Mouse (Mus musculus): ENCODE measurements at regions not wholly inside any gene's neighbourhood (a gene's known extent, or its start where the extent isn't known, plus 50 kb on each side); places are given as distances from the start of the nearest gene placed in this dataset.

DNA sequence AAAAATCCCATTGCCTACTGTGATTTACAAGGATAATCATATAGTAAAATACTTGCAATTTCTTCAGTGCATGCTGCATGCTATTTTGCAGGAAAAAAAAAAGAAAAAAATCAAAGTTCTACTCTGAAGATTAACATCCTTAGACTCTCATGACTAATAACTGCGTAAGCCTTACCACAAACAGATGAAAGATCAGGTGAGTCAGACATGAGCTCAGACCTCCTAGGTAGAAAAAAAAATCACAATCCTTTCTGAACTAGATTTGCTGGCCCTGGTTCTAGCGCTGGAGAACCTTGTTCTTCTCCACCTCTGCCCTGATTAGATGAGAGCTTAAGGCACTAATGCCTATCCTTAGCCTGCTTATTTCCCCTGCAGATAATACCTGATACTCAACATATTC is 96.1 kb upstream of the Snap25 start:
- no peak for ATAC-seq (ENCODE audit: insufficient number of reproducible peaks, insufficient read depth, low FRiP score, low read depth)
- 74% methylated on average over 2 of the region's 2 CpGs for WGBS
- H3K4me1 ChIP-seq (ENCODE audit: control insufficient read depth, insufficient read depth, low read length): no peaks in the 10 kb centered on the region
- no peak overlapping the region for H3K4me2 ChIP-seq (replicated peaks; ENCODE audit: low read depth, low read length)
- no peak overlapping the region for H3K4me3 ChIP-seq (ENCODE audit: low read depth, low read length)
- no peak overlapping the region for H3K27ac ChIP-seq (ENCODE audit: low read length)
- H3K9me3 ChIP-seq (ENCODE audit: control insufficient read depth, low read depth, low read length): no peaks in the 10 kb centered on the region
- no peaks in the 10 kb centered on the region for H3K27me3 ChIP-seq (ENCODE audit: control insufficient read depth, insufficient read depth, low read length)
- no peak overlapping the region for H3K9ac ChIP-seq (replicated peaks; ENCODE audit: low read depth, low read length)
- no peaks in the 10 kb centered on the region for H3K36me3 ChIP-seq (ENCODE audit: control insufficient read depth, insufficient read depth, low read length)

GRCm38 (mm10) chr2:136618114-136618513 is 95.1 kb upstream of the Snap25 start:
- Histone ChIP-seq H3K9me3 (ENCODE audit: control insufficient read depth, low read depth, low read length) (no peaks in the 10 kb centered on the region), H3K36me3 (ENCODE audit: control insufficient read depth, insufficient read depth, low read length) (no peaks in the 10 kb centered on the region), H3K4me2 (replicated peaks; ENCODE audit: low read depth, low read length) (no peak overlapping the region), H3K9ac (replicated peaks; ENCODE audit: low read depth, low read length) (no peak overlapping the region), H3K4me3 (ENCODE audit: low read depth, low read length) (no peak overlapping the region), H3K27me3 (ENCODE audit: control insufficient read depth, insufficient read depth, low read length) (no peaks in the 10 kb centered on the region), H3K4me1 (ENCODE audit: control insufficient read depth, insufficient read depth, low read length) (no peaks in the 10 kb centered on the region), H3K27ac (ENCODE audit: low read length) (no peak overlapping the region)
- 46% methylated on average over 2 of the region's 2 CpGs for WGBS
- ATAC-seq (ENCODE audit: insufficient number of reproducible peaks, insufficient read depth, low FRiP score, low read depth): peak; percentile 74

- H3K4me2 ChIP-seq (replicated peaks; ENCODE audit: low read depth, low read length): no peak overlapping the region
- H3K4me3 ChIP-seq (ENCODE audit: low read depth, low read length): no peak overlapping the region
- H3K36me3 ChIP-seq (ENCODE audit: control insufficient read depth, insufficient read depth, low read length): no peaks in the 10 kb centered on the region
- 62% methylated on average over 4 of the region's 4 CpGs for WGBS
- H3K27me3 ChIP-seq (ENCODE audit: control insufficient read depth, insufficient read depth, low read length): no peaks in the 10 kb centered on the region
- no peak overlapping the region for H3K27ac ChIP-seq (ENCODE audit: low read length)
- H3K9ac ChIP-seq (replicated peaks; ENCODE audit: low read depth, low read length): no peak overlapping the region
- peak; percentile 74 for ATAC-seq (ENCODE audit: insufficient number of reproducible peaks, insufficient read depth, low FRiP score, low read depth)
- no peaks in the 10 kb centered on the region for H3K4me1 ChIP-seq (ENCODE audit: control insufficient read depth, insufficient read depth, low read length)
- no peaks in the 10 kb centered on the region for H3K9me3 ChIP-seq (ENCODE audit: control insufficient read depth, low read depth, low read length)
Observed at GRCm38 (mm10) chr2:136620309-136620708, 92.9 kb upstream of the Snap25 start.

DNA sequence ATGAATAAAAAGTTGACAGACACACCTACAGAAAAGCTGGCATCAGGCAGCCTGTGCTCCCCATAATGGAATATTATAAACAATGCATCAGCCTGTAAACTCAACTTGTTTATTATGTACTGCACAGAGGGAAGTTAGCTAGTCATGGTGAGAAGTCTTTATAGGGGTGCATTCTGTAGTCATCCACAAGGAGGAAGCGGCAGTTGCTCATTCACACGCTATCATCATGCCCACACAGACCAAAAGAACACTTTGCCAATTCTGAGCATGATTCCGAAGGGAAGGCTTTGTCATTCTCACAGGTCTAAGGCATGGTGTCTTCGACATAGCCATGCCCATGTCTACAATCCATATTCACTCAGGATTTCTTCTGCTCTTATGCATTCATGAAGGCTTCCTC is 92.3 kb upstream of the Snap25 start:
- H3K36me3 ChIP-seq (ENCODE audit: control insufficient read depth, insufficient read depth, low read length): no peaks in the 10 kb centered on the region
- no peak overlapping the region for H3K9ac ChIP-seq (replicated peaks; ENCODE audit: low read depth, low read length)
- H3K4me3 ChIP-seq (ENCODE audit: low read depth, low read length): no peak overlapping the region
- H3K4me2 ChIP-seq (replicated peaks; ENCODE audit: low read depth, low read length): no peak overlapping the region
- no peak overlapping the region for H3K27ac ChIP-seq (ENCODE audit: low read length)
- 89% methylated on average over 4 of the region's 4 CpGs for WGBS
- no peak for ATAC-seq (ENCODE audit: insufficient number of reproducible peaks, insufficient read depth, low FRiP score, low read depth)
- no peaks in the 10 kb centered on the region for H3K4me1 ChIP-seq (ENCODE audit: control insufficient read depth, insufficient read depth, low read length)
- no peaks in the 10 kb centered on the region for H3K9me3 ChIP-seq (ENCODE audit: control insufficient read depth, low read depth, low read length)
- H3K27me3 ChIP-seq (ENCODE audit: control insufficient read depth, insufficient read depth, low read length): no peaks in the 10 kb centered on the region

GRCm38 (mm10) chr2:136623808-136624489 is 89.3 kb upstream of the Snap25 start:
- ATAC-seq (ENCODE audit: insufficient number of reproducible peaks, insufficient read depth, low FRiP score, low read depth): no peak

DNA sequence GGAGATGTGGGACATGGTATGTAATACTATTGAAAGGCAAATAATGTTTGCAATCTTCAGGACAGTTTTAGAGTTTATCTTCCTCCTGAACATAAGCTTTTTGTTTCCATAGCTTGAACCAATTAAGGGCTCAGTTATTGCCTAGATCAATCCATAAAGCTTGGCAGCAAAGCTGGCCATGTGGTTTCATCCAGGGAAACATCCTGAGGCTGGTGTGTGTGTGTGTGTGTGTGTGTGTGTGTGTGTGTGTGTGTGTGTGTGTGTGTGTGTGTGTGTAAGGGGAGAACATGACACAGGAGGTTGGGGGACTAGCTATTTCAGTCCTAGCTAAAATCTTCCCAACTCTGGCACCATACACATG is 88.8 kb upstream of the Snap25 start:
- no peak overlapping the region for H3K9ac ChIP-seq (replicated peaks; ENCODE audit: low read depth, low read length)
- H3K27ac ChIP-seq (ENCODE audit: low read length): no peak overlapping the region
- H3K4me3 ChIP-seq (ENCODE audit: low read depth, low read length): no peak overlapping the region
- no peak overlapping the region for H3K4me2 ChIP-seq (replicated peaks; ENCODE audit: low read depth, low read length)
- H3K9me3 ChIP-seq (ENCODE audit: control insufficient read depth, low read depth, low read length): no peaks in the 10 kb centered on the region
- H3K27me3 ChIP-seq (ENCODE audit: control insufficient read depth, insufficient read depth, low read length): no peaks in the 10 kb centered on the region
- H3K36me3 ChIP-seq (ENCODE audit: control insufficient read depth, insufficient read depth, low read length): no peaks in the 10 kb centered on the region
- ATAC-seq (ENCODE audit: insufficient number of reproducible peaks, insufficient read depth, low FRiP score, low read depth): no peak
- H3K4me1 ChIP-seq (ENCODE audit: control insufficient read depth, insufficient read depth, low read length): no peaks in the 10 kb centered on the region

More at GRCm38 (mm10) chr2:136623808-136624489, 89.3 kb upstream of the Snap25 start:
- Histone ChIP-seq H3K4me3 (ENCODE audit: low read depth, low read length) (no peak overlapping the region), H3K9ac (replicated peaks; ENCODE audit: low read depth, low read length) (no peak overlapping the region), H3K27ac (ENCODE audit: low read length) (no peak overlapping the region), H3K27me3 (ENCODE audit: control insufficient read depth, insufficient read depth, low read length) (no peaks in the 10 kb centered on the region), H3K4me1 (ENCODE audit: control insufficient read depth, insufficient read depth, low read length) (no peaks in the 10 kb centered on the region), H3K4me2 (replicated peaks; ENCODE audit: low read depth, low read length) (no peak overlapping the region), H3K9me3 (ENCODE audit: control insufficient read depth, low read depth, low read length) (no peaks in the 10 kb centered on the region), H3K36me3 (ENCODE audit: control insufficient read depth, insufficient read depth, low read length) (no peaks in the 10 kb centered on the region)
- 46% methylated on average over 5 of the region's 5 CpGs for WGBS

GRCm38 (mm10) chr2:136646917-136647316 is 66.3 kb upstream of the Snap25 start:
- ATAC-seq (ENCODE audit: insufficient number of reproducible peaks, insufficient read depth, low FRiP score, low read depth): no peak
- WGBS: 88% methylated on average over 3 of the region's 3 CpGs

GRCm38 (mm10) chr2:136648606-136649005 is 64.6 kb upstream of the Snap25 start:
- Histone ChIP-seq H3K9me3 (ENCODE audit: control insufficient read depth, low read depth, low read length) (no peaks in the 10 kb centered on the region), H3K4me3 (ENCODE audit: low read depth, low read length) (no peak overlapping the region), H3K27ac (ENCODE audit: low read length) (no peak overlapping the region), H3K36me3 (ENCODE audit: control insufficient read depth, insufficient read depth, low read length) (no peaks in the 10 kb centered on the region), H3K4me2 (replicated peaks; ENCODE audit: low read depth, low read length) (no peak overlapping the region), H3K4me1 (ENCODE audit: control insufficient read depth, insufficient read depth, low read length) (no peaks in the 10 kb centered on the region), H3K9ac (replicated peaks; ENCODE audit: low read depth, low read length) (no peak overlapping the region), H3K27me3 (ENCODE audit: control insufficient read depth, insufficient read depth, low read length) (no peaks in the 10 kb centered on the region)
- whole genome bisulfite sequencing: 57% methylated on average over 5 of the region's 5 CpGs
- ATAC-seq (ENCODE audit: insufficient number of reproducible peaks, insufficient read depth, low FRiP score, low read depth): no peak

More at GRCm38 (mm10) chr2:136646917-136647316, 66.3 kb upstream of the Snap25 start:
- Histone ChIP-seq H3K4me1 (ENCODE audit: control insufficient read depth, insufficient read depth, low read length) (no peaks in the 10 kb centered on the region), H3K27me3 (ENCODE audit: control insufficient read depth, insufficient read depth, low read length) (no peaks in the 10 kb centered on the region), H3K27ac (ENCODE audit: low read length) (no peak overlapping the region), H3K4me2 (replicated peaks; ENCODE audit: low read depth, low read length) (no peak overlapping the region), H3K9me3 (ENCODE audit: control insufficient read depth, low read depth, low read length) (no peaks in the 10 kb centered on the region), H3K9ac (replicated peaks; ENCODE audit: low read depth, low read length) (no peak overlapping the region), H3K4me3 (ENCODE audit: low read depth, low read length) (no peak overlapping the region), H3K36me3 (ENCODE audit: control insufficient read depth, insufficient read depth, low read length) (no peaks in the 10 kb centered on the region)

DNA sequence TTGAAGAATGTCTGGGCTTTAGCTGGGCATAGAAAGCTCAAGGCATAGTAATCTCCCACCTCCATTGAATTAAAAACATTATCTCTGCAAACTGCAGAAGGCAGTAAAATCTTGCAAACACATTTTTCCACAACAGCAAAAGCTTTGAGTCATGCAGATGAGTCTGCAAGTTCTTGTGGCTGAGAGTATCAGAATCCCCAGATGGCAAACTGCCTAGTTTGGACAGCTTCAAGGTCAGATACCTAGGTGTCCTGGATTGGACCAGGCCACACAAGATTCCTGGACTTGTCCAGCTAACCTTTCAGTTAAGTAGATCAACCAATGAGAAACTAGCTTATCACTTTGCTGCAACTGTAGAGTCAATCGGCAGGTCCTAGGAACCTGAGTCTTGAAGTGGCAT is 62.5 kb upstream of the Snap25 start:
- Histone ChIP-seq H3K4me2 (replicated peaks; ENCODE audit: low read depth, low read length) (no peak overlapping the region), H3K4me1 (ENCODE audit: control insufficient read depth, insufficient read depth, low read length) (no peaks in the 10 kb centered on the region), H3K9me3 (ENCODE audit: control insufficient read depth, low read depth, low read length) (no peaks in the 10 kb centered on the region), H3K27me3 (ENCODE audit: control insufficient read depth, insufficient read depth, low read length) (no peaks in the 10 kb centered on the region), H3K36me3 (ENCODE audit: control insufficient read depth, insufficient read depth, low read length) (no peaks in the 10 kb centered on the region), H3K27ac (ENCODE audit: low read length) (no peak overlapping the region), H3K9ac (replicated peaks; ENCODE audit: low read depth, low read length) (no peak overlapping the region), H3K4me3 (ENCODE audit: low read depth, low read length) (no peak overlapping the region)
- 75% methylated on average over 1 of the region's 1 CpGs for WGBS
- no peak for ATAC-seq (ENCODE audit: insufficient number of reproducible peaks, insufficient read depth, low FRiP score, low read depth)
